Mouse (Mus musculus) ES-E14 (cell line): Measurements from ENCODE around the gene Smagp. TPM values are rescaled to one million over a fixed set of nuclear protein-coding genes. Genes with fewer than 3 reads are reported as not detected.

ENCODE experiments used
- DNase-seq: peaks from one replicate; pipeline ENCODE4 v3.0.0-alpha.2; 2013; ENCODE audit warnings: low read depth, low spot score
- H3K27ac ChIP-seq: 2 replicates; pipeline ENCODE4 v1.5.1; 2012; ENCODE audit warnings: low read depth, mild to moderate bottlenecking, low read length, moderate library complexity, mixed read lengths; ENCODE audit not compliant: poor library complexity, insufficient read depth, severe bottlenecking
- H3K36me3 ChIP-seq: 2 replicates; pipeline ENCODE4 v1.6.1; 2012; ENCODE audit warnings: mild to moderate bottlenecking, low read length, moderate library complexity, mixed read lengths; ENCODE audit not compliant: control insufficient read depth, poor library complexity, insufficient read depth, severe bottlenecking
- H3K4me1 ChIP-seq, 2 experiments: fragments of 150-350 bp in 1 of 2; sonication (generic) in 1 of 2; 2 replicates each; pipeline ENCODE4 v1.6.1; 2012; ENCODE audit warnings: low read length in 2 of 2, mild to moderate bottlenecking in 1 of 2, mixed read lengths in 1 of 2; ENCODE audit not compliant: control insufficient read depth in 2 of 2, insufficient read depth in 2 of 2, poor library complexity in 1 of 2
- H3K4me3 ChIP-seq, 2 experiments: fragments of 150-350 bp in 1 of 2; sonication (generic) in 1 of 2; 2 replicates each; pipeline ENCODE4 v1.5.1; 2012; ENCODE audit warnings: low read length in 2 of 2, low read depth in 1 of 2, mild to moderate bottlenecking in 1 of 2, mixed read lengths in 1 of 2; ENCODE audit not compliant: insufficient read depth in 1 of 2, poor library complexity in 1 of 2, severe bottlenecking in 1 of 2
- H3K9ac ChIP-seq: 2 replicates; pipeline ENCODE4 v1.6.1; 2012; ENCODE audit warnings: low read depth, mild to moderate bottlenecking, low read length, mixed read lengths; ENCODE audit not compliant: poor library complexity, insufficient read depth, severe bottlenecking
- H3K9me3 ChIP-seq: fragments of 150-350 bp; sonication (generic); 2 replicates; pipeline ENCODE4 v1.6.1; 2012; ENCODE audit warnings: low read depth, mild to moderate bottlenecking, low read length; ENCODE audit not compliant: control insufficient read depth, insufficient read depth
- CHD2 ChIP-seq: IDR thresholded peaks from 2 replicates; pipeline ENCODE4 v1.6.1; 2014; ENCODE audit warnings: mild to moderate bottlenecking, low read depth, low read length, inconsistent platforms
- HCFC1 ChIP-seq: IDR thresholded peaks from 2 replicates; pipeline ENCODE4 v1.6.1; 2012; ENCODE audit warnings: low read length, inconsistent platforms, borderline replicate concordance; ENCODE audit not compliant: insufficient read depth
- MAFK ChIP-seq: IDR thresholded peaks from 2 replicates; pipeline ENCODE4 v1.6.1; 2014; ENCODE audit warnings: mild to moderate bottlenecking, low read depth, low read length, inconsistent platforms; ENCODE audit not compliant: insufficient read depth
- ZC3H11A ChIP-seq: IDR thresholded peaks from 2 replicates; pipeline ENCODE4 v1.6.1; 2012; ENCODE audit warnings: low read depth, mild to moderate bottlenecking, inconsistent platforms, low read length, borderline replicate concordance
- ZNF384 ChIP-seq: IDR thresholded peaks from 2 replicates; pipeline ENCODE4 v1.6.1; 2012; ENCODE audit warnings: low read depth, low read length, inconsistent platforms
- in situ Hi-C, 2 experiments: fragments of 600-800 bp; cut with MboI; formaldehyde crosslinking; loops; one replicate each; pipeline ENCODE4 v1.15.1; 2025; ENCODE audit warnings: low sequenced_read_pairs in 2 of 2, inconsistent platforms in 1 of 2; ENCODE audit not compliant: unreplicated experiment in 2 of 2
- total RNA-seq: library from RNA; depleted of rRNA; stranded (reverse); fragments of 300-350 nt; gene quantifications from 2 replicates; pipeline ENCODE4 v1.2.3, GENCODE M21; 2012

Smagp gene
- total RNA-seq, 1 experiment: 20.0 TPM

DNA sequence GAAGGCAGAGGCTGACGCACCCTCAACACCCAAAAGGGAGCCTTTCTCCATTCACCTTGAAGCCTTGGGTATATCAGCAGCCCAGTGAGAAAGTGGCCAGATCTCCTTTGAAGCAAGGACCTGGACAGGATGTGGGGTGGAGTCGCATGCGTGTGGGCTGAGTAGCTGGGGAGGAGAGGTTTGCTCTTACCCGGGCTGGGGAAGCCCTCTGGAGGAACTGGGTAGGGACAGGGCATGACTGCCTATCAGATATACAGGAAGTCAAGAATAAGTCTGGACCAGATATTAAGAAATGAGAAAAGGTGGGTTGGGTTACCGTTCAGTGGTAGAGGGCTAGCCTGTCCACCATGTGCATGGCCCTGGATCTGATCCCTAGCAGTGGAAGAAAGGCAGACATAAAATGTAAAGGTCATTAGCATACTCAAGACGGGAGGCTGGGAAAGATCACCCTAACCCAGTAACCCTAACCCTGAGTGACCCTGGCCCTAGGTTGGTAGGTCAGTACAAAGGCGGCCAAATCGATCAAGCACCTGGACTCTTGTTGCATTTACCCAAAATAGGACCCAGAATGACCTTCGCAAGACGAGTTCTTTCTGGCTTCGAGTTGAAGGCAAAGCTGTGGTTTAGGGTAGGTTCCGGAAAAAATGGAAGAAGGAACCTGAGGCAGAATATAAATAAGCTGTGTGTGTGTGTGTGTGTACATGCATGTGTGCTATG lies 5.1 kb downstream of the Smagp start:
- H3K4me3 ChIP-seq: no peak overlapping the region
- H3K27ac ChIP-seq: no peak overlapping the region
- H3K9me3 ChIP-seq: no peaks in the 10 kb centered on the region
- no peak overlapping the region for H3K9ac ChIP-seq
- H3K4me1 ChIP-seq: peaks cover 20 to 41% of the 10 kb centered on the region in 2 experiments
- DNase-seq: no peak
- in situ Hi-C loops: no loop called here
- peaks cover 6% of the 10 kb centered on the region; the same call in 1 of the 2 replicates for H3K36me3 ChIP-seq
- TF ChIP-seq MAFK: no peak
- no peak for TF ChIP-seq ZNF384
- no peak for TF ChIP-seq ZC3H11A
- no peak for TF ChIP-seq HCFC1
- TF ChIP-seq CHD2: no peak

DNA sequence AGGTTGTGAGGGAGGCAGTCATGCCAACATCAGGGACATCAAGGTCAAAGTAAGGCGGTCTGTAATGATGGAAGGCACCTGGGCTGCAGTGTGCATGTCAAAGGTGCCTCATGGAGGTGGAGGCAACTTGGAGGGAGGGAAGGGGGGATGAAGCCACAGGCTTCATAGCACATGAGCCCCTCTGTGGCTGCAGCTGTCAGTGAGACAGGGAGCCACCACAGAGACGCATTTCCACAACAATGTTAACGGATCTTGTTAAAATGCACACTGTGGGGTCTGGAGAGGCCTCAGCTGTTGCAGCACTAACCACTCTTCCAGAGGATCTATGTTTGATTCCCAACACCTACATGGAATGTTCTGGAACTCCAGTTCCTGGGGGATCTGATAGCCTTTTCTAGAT lies 6.6 kb downstream of the Smagp start:
- DNase-seq: no peak
- H3K9ac ChIP-seq: no peak overlapping the region
- H3K9me3 ChIP-seq: no peaks in the 10 kb centered on the region
- TF ChIP-seq ZNF384: no peak
- no peak for TF ChIP-seq MAFK
- no peak for TF ChIP-seq HCFC1
- no peak for TF ChIP-seq ZC3H11A
- TF ChIP-seq CHD2: no peak
- peak overlapping the region; percentile 19; the same call in 1 of the 2 replicates for H3K27ac ChIP-seq
- H3K36me3 ChIP-seq: peaks cover 6% of the 10 kb centered on the region; the same call in 1 of the 2 replicates
- in situ Hi-C loops: no loop called here
- H3K4me3 ChIP-seq: no peak overlapping the region
- peaks cover 23 to 53% of the 10 kb centered on the region in 2 experiments for H3K4me1 ChIP-seq

DNA sequence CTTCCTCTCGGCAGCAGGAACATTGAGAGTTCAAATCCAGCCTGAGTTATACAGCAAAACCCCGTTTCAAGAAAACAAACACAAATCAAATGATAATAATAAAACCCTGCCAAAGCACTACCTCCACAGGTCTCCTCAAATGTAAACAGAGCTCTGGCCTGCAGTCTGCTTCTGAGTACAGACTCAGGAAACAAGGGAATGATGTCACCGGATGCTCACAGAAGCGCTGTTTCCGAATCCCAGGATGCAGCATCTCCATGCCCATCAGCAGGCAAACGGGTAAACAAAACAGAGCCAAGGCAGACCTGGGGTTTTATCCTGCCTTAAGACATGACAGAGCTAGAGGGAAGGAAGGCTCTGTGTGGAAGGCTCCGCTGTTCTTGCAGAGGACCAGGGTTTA lies 7.9 kb downstream of the Smagp start:
- no peak for DNase-seq
- Histone ChIP-seq H3K9ac (peak overlapping the region; percentile 13; the same call in 1 of the 2 replicates), H3K27ac (peak overlapping the region; percentile 35; the same call in 1 of the 2 replicates), H3K4me3 (no peak overlapping the region), H3K36me3 (peaks cover 5% of the 10 kb centered on the region; the same call in 1 of the 2 replicates), H3K9me3 (no peaks in the 10 kb centered on the region), H3K4me1 (peaks cover 26 to 56% of the 10 kb centered on the region in 2 experiments)
- TF ChIP-seq MAFK: no peak
- TF ChIP-seq CHD2: no peak
- TF ChIP-seq ZC3H11A: no peak
- no peak for TF ChIP-seq HCFC1
- no peak for TF ChIP-seq ZNF384
- in situ Hi-C loops: no loop called here

DNA sequence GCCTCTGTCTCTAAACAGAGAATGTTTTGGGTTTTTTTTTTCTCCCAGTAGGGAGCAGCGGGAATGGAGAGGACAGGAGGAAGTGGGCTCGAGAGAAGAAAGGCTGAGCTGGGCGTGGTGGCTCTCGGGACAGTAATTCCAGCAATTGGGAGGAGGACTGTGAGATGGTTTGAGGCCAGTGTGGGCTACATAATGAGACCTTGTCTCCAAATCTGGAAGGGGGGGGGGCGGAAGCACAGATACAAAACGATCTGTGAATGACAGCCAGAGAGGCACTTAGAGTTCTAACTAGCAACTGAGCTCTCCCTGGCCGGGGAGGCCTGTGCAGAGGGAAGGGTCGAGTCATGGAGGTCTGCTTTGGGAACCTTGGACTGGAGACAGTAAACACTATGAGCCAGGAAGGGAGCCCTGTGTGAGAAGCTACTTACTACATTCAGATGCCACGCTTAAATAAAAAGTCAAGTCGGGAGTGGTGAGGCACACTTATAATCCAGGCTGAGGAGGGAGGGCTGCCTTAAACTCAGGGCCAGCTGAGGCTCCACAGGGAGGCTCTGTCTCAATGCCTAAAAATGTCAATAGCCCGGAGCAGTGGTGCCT lies 8.9 kb downstream of the Smagp start:
- Histone ChIP-seq H3K4me3 (peak overlapping the region; percentile 3 to 48), H3K36me3 (peaks cover 9% of the 10 kb centered on the region; the same call in 1 of the 2 replicates), H3K27ac (peak overlapping the region; percentile 91; the same call in 1 of the 2 replicates), H3K9me3 (no peaks in the 10 kb centered on the region), H3K4me1 (peaks cover 26 to 55% of the 10 kb centered on the region in 2 experiments), H3K9ac (no peak overlapping the region; the same call in 1 of the 2 replicates)
- in situ Hi-C loops: no loop called here
- TF ChIP-seq ZNF384 (no peak; the same call in 1 of the 2 replicates), MAFK (no peak), HCFC1 (no peak), CHD2 (no peak), ZC3H11A (no peak)
- DNase-seq: peak; percentile 52
